Mouse (Mus musculus): ENCODE data around the gene Troap.

Gene Troap

DNA sequence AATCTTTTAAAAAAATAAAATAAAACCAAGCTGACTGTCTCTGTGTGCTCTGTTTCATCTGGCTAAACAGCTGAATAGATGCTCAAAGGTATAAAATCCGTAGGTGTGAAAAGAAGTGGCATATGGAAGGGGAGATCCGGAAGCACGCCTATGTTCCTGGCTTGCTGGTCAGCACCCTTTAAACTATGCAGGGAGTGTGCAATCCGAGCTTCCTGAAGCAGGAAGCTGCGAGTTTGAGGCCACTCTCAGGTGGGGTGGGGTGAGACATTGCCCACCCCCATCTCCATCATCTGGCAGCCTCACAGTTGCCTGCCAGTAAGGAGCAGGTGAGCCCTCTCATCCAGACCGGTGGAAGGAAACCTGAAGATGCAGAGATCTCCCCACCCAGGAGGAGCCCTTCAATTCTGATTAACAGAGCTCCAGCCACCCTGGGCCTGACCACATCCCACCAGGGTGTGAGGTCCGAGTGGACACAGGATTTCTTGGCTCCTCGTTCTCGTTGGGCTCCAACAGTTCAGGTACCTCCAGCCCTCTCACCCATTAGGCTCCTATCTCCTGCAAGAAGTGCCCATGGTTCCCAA is at the start of gene Troap:
Gene Troap, plus strand, starts transcription at position 557 of the 581 bp plus-strand sequence.
- no peak for DNase-seq

GRCm38 (mm10) chr15:99024668-99025314 is 49.6 kb upstream of the Troap start:
- DNase-seq = peak; percentile 71

DNA sequence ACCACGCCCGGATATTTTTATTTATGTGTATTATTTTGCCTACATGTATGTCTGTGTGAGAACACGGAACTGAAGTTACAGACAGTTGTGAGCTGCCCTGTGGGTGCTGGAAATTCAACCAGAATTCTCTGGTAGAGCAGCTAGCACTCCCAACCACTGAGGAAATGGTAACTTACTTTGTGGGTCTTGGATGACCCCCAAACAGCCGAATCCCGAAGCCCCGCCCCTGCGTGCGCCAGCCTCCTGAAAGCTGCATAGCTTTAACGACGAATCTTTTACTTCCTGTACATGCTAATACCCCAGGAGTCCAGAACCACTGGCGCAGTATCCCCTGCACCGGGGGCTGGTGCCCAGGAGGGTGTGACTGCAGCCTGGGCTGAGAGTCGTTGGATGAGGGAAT is 49.0 kb upstream of the Troap start:
- no peak for DNase-seq

GRCm38 (mm10) chr15:99026259-99026658 is 48.1 kb upstream of the Troap start:
- no peak for DNase-seq

DNA sequence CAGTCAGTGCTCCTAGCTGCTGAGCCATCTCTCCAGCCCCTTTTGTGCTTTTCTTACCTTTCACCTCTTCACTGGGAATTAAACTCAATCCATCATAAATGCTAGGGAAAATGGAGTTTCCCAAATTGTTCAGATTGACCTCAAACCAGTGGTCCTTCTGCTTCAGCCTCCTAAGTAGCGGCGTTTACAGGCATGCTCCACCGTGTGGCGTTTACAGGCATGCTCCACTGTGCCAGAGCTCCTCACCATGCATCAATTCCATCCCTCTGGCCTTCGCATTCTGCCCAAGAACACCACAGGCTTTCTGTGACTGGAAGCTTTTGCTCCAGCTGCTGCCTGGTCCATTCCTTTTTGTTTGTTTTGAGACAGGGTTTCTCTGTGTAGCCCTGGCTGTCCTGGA is 47.3 kb upstream of the Troap start:
- DNase-seq = no peak

GRCm38 (mm10) chr15:99028874-99029458 is 45.4 kb upstream of the Troap start:
- DNase-seq = no peak

DNA sequence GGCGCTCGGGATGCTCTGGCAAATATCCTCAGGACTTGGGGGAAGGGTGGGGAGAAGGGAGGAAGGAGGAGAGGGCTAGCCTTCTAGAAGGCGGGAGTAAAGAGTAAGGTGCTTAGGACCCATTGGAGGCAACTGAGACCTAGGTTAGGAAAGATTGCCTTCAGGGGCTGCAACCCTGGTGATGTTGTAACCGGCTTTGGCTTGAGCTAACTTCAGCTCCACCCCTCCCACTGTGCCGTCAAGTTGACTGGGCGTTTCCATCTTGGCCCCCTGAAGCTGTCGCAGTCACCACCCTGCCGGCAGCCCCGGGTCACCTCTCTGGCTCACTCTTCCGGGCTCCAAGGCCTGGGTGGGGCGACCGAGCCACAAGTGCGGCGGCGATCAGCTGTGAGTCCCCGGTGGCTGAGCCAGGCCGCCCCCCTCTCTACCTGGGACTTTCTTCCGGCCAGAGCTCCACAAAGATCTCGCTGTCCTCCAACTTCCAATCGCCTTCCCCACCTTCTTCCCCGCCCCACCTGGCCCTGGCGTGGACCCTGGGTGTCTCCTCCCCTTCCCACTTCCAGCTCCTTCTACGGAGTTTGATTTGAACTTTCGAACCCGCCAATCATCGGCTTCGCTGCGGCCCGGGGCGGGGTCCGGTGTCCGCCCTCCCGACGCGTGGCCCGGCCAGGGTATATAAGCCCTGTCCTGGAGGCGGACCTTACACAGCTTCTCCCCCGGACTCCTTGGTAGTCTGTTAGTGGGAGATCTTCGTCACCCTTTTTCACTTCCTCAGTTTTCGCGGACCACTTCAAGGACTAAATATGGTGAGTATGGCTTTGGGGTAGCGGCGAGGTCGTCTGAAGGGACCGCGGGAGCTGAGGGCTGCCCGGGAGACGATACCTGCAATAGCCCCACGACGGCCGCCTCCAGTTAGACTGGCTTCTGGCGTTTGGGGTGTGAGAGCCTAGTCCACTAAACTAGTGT is 44.5 kb upstream of the Troap start, which contains the start of gene Tuba1c:
Gene Tuba1c, plus strand, starts transcription at position 273 of the 966 bp plus-strand sequence.
- no peak for DNase-seq

DNA sequence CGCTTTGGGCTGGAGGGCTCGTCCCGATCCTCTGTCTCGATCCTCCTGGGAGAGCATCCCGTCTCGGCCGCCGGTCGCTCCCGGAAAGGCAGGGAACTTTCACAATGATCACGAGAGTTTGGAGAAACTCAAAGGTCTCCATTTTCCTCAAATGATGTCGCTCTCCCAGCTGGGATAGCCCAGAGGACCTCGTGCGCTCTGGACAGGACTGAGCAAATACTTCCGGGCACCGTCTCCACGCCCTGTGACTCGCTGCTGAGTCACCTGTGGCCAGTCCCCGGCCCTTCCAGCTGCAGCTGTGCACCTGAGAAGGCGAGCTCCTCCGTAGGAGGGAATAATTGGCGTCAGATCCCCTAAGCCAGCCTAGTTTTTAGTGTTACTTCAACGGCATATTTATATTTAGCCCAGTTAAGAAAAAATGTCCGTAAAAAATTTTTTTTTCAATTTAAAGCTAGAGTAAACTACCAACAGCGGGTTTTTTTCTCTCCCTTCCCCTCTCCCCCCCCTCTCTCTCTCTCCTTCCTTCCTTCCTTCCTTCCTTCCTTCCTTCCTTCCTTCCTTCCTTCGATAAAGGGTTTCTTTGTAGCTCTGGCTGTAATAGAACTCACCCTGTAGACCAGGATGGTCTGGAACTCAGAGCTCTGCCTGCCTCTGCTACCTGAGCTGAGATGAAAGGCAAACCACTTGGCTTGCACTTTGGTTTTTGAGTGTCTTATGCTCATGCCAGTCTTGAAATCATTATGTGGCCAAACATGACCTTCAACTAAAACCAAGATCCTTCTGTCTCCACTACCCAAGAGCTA is 43.6 kb upstream of the Troap start:
- no peak for DNase-seq

DNA sequence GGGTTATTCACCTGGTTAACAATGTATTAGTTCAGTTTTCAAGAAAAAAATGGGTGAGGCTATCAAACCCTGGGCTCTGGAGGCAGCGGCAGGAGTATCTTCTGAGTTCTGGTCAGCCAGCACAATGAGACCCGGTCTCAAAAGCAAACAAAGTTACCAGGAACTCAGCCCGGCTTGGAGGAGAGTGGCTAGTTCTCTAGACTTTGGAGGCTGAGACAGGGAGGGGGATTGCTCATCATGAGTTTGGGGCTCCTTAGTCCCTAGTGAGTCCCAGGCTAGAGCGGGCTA is 43.0 kb upstream of the Troap start:
- no peak for DNase-seq

DNA sequence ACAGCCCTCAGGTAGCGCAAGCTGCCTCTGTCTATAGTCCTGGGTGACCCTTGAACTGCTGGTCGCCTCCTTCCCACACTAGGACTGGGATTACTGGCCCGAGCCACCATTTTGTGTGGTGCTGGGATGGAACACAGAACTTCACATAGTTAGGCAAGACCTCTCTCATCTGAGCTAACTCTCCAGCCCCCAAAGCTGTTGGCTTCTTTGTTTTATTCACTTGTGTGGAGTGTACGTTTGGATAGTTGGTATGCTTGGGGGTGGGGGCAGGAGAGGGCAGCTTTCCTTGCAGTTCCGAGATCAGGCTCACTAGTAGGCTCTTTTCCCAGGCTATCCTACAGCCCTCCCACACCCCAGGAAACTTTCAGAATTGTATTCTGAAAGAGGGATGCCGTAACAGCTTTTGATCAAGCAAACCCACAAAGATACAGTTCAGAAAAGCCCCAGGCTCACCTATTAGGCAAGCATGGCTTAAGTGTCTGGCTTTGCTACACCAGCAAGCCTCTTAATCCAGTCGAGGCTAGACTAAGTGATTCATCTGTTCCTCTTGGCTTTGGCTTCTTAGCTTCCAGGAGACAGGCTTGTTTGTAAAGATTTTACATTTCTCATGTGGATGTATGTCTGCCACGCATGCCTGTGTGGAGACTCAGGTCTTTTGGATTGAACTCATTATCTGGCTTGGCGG is 42.2 kb upstream of the Troap start:
- DNase-seq = no peak

GRCm38 (mm10) chr15:99032726-99033250 is 41.6 kb upstream of the Troap start:
- DNase-seq = no peak

DNA sequence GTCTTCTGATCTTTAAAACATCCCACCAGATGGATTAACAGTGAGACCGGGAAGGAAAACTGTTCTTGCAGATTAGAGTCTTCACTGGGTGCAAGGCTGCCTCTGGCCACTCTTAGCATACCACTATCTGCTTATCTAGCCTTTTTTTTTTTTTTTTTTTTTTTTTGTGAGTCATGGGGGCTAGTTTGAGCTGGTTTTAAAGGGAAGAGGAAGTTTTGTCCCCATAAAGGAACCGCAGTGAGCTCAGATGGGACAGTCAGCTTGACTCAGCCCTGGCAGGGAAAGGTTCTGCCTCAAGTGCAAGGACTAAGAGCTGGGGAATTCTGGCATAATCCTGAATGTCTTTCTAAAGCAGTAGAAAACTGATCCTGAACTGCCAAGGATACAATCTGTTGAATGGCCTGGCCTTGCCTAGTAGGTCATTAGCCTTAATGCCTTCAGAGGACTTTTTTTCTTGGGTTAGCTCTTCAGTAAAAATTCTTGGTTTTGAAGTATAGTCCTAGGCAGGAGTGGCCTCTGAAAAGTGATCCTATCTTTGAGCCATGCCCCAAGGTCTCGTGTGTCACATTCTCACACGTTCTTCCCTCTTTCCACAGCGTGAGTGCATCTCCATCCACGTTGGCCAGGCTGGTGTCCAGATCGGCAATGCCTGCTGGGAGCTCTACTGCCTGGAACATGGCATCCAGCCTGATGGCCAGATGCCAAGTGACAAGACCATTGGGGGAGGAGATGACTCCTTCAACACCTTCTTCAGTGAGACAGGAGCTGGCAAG is 40.7 kb upstream of the Troap start:
- DNase-seq = no peak

GRCm38 (mm10) chr15:99035431-99035830 is 38.9 kb upstream of the Troap start:
- no peak for DNase-seq

DNA sequence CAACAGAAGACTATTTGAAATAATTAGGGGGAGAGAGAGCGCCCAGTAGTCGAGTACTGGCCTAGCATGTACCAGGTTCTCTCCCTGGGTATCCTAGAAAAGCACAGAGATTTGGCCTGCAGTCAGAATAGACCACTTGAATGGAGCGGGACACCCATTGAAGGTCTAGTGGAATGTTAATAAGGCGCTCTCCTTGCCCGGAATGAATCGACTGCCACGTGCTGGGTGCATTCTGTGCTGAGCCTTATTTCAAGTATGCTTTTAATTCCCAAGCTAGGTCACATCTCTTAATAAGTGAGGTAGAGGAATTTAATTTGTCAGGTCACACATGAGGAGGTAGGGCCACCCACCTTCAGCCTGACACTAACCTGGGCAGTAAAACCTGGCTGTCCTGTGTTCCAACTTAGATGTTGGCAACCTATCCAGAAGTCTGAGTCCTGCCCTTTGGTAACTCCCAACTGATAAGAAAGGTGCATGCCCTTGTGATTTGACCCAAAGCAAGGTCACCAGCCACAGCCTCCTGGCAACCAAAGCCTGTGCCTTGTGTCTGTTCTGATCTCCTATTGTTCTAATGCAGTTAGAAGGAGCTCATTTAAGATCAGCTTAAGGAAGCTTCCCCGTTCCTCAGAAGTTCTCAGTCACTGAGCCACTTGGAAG is 38.0 kb upstream of the Troap start:
- no peak for DNase-seq

GRCm38 (mm10) chr15:99038025-99038424 is 36.4 kb upstream of the Troap start:
- DNase-seq = no peak

DNA sequence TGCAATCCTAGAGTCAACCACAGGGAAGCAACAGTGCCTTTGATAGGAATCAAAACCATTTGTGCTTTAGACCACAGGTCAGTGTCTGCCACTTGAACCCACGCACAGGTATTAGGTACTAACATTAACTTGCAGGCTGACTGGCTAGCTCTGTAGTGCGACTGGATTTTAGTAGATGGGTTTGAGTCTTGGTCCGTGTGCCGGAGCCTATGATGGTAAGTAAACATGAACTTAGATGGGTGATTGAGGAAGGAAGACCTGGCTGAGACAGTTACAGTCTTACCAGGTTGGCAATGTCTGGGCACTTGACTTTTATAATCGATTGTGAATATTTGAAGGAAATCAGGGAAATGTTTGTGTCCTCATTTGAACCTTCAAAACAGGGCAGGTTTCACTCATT is 35.6 kb upstream of the Troap start:
- DNase-seq = no peak

GRCm38 (mm10) chr15:99039306-99039705 is 35.1 kb upstream of the Troap start:
- DNase-seq = no peak

GRCm38 (mm10) chr15:99039996-99040919 is 34.1 kb upstream of the Troap start:
- no peak for DNase-seq

Data from cerebellum, adult 8-10 months (tissue).